Mouse (Mus musculus) adrenal gland, postnatal 10 days (tissue): ENCODE data around the gene Tubb2a. TPM values are rescaled to one million over a fixed set of nuclear protein-coding genes. Genes with fewer than 3 reads are reported as not detected.

ENCODE experiments used
- DNase-seq: peaks from one replicate; pipeline ENCODE4 v3.0.0; 2021; ENCODE audit warnings: mixed read lengths
- long read RNA-seq, 2 experiments: library from polyadenylated mRNA; stranded (forward); transcript quantifications; one replicate each; pipeline ENCODE4 v2.0.0; 2021
- total RNA-seq, 2 experiments: library from RNA; stranded (reverse); gene quantifications; 2 replicates each; pipeline ENCODE4 v1.2.3; 2021

Tubb2a gene
- total RNA-seq = 10 to 100 TPM; 68.6 to 90.0 TPM
- long read RNA-seq, experiment 1, transcript Tubb2a-201 (4 exons, 1,610 nt) = major isoform, 271 of 310 reads
- long read RNA-seq, experiment 1, partial matches to known transcripts = 1 of 310 reads
- long read RNA-seq, experiment 1, other reads (novel, unspliced or antisense) = 38 of 310 reads
- long read RNA-seq, experiment 2, transcript Tubb2a-201 (4 exons, 1,610 nt) = major isoform, 149 of 161 reads
- long read RNA-seq, experiment 2, partial matches to known transcripts = 2 of 161 reads
- long read RNA-seq, experiment 2, other reads (novel, unspliced or antisense) = 10 of 161 reads

DNA sequence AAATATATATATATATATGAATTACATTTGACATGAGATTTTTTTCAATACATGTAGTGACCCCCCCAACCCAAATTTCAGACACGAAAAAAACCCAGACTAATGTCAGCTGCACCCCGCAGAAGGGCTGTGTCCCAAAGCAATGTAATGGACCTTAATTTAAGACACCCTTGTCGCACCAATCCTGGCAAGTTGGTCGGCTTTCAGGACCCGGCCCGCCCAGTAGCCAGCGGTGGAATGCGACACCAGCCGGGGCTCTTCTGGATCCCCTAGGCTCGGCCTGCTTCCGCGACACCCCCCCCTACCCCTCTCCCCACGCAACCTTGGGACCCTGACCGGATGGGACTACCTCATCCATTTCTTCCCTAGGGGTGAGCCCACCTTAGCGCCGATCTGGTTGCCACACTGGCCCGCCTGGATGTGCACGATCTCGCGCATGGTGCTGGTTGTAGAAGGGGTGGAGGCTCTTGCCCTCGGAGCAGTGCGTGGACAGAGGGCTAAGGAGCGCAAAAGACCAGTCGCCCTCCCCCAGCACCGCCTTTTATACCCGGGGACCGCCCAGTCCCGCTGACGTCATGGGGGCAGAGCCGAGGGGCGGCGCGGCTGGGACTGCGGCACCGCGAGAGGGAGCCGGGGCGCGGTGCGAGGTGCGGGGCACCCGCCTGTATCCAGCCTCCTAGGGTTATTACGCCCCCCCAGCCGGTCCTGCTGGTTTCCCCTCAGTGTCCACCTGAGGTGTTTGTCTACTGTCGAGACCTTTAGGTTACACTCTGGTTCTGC lies at the start of gene Tubb2a:
TSS of gene Tubb2a (minus strand) at position 516 of the 780 bp plus-strand sequence.
- peak; percentile 95 for DNase-seq

DNA sequence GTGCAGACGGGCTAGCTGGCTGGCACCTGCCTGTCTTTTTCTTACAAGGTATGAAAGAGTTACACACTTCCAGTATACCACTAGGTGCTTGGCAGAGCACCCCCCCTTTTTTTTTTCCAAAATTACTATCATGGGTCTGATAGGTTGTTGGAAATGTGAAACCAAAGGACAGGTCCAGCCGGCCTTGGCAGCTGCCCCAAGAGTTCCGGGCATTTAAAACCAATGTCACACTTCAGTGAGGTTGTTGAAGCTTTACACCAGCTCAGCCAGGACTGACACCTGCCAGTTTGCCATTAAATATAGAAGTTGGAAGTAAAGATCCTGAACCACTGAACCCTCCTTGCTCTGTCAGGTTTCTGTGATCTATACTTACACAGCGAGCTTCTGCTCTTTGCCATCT lies 47.9 kb upstream of the Tubb2a start:
- no peak for DNase-seq

DNA sequence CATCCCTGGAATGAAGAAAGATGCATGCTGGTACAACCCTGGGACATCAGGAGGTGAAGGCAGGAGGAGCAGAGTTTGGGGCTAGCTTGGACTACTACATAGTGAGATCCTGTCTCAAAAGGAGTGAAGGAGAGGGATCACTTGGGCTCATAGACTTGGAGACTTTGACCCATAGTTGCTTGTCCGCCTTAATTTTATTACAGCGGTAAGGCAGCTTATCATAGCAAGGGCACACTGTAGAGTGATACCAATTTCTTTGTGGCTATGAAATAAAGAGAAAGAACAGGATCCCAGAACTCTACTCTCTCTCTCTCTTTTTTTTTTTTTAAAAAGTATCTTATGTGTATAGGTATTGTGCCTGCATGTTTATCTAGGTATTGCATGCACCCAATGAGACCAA lies 42.7 kb upstream of the Tubb2a start:
- no peak for DNase-seq

DNA sequence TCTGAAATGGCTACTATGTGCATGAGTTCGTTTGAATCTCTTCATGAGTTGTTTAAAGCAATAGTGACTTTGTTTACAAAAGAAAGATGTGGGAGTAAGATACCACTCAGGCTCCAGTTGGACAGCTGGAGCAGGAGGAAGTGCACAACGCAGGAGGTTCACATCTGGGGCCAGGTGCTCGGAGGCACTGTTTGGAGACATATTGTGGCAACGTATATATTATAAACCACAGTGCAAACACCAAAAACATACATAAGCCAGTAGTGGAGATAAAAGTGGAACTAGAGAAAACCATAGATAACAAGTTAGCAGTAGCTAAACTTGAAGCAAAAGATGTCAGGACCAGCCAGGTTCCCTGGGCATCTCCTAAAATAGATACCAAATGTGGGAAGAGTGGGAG lies 41.6 kb upstream of the Tubb2a start:
- DNase-seq = no peak

DNA sequence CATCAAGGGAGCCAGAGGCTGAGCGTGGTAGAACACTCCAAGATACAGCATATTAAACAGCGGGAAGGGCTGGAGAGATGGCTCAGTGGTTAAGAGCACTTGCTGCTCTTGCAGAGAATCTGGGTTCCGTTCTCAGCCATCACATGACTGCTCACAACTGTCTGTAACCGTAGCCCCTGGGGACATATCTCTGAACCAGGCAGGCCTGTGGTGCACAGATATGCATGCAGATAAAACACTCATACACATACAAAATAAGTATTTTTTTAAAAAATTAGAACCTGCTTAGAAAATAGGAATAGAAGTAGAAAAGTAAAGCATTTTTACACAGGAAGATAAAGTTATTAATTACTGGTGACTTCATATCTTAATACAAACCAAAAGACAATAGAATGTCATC lies 41.0 kb upstream of the Tubb2a start:
- no peak for DNase-seq

DNA sequence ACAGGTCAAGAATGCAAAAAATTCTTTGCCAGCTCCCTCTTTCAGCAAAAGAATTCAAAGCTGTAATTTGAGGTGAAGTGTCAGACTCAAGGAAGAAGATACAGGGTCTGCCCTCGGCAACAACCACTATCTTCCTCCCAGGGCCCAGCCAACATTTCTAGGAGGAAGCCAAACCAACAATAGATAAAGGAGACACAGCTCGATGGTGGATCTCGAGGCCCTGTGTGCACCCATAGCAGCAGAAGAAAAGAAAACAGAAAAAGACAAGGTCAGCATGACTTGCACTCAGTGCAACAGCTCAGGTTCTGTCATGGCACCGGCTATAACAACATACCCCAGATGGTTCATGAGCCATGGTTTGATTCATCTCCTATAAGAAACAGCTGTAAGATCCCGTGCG lies 38.7 kb upstream of the Tubb2a start:
- DNase-seq = no peak

DNA sequence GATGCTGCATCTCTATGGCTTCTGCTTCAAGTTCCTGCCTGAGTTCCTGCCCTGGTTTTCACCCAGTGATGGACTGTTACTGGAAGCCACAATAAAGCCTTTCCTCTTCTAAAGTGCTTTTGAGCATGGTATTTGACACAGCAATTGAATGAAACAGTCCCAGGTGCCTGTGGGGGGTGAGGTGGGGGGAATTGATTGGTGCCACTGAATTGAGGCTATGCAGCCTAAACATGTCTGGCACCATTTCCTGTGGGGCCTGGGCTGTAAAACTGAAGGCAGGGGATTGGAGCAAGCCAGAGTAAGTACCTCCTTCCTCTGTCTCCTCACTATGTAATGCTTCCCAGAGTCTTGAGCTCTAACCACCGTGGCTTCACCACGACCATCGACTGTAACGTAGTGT lies 36.8 kb upstream of the Tubb2a start:
- no peak for DNase-seq

DNA sequence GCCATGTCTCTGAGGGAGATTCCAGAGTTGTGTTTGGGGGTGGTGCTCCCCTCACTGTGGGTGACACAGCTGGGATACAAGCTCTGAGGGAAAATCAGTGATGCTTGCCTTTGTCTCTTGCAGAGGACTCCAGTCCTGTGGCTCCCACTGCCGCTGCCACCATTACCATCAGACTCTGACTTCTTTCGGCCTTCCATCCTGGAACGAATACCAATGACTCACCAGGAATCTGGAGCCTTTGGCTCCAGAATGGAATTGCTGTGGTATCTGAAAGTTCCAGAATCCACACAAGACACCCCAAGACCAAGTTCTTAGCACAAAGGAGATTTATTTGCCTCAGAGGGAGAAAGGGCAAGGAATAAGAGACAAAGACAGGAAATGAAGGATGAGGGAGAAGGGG lies 35.3 kb upstream of the Tubb2a start:
- no peak for DNase-seq

DNA sequence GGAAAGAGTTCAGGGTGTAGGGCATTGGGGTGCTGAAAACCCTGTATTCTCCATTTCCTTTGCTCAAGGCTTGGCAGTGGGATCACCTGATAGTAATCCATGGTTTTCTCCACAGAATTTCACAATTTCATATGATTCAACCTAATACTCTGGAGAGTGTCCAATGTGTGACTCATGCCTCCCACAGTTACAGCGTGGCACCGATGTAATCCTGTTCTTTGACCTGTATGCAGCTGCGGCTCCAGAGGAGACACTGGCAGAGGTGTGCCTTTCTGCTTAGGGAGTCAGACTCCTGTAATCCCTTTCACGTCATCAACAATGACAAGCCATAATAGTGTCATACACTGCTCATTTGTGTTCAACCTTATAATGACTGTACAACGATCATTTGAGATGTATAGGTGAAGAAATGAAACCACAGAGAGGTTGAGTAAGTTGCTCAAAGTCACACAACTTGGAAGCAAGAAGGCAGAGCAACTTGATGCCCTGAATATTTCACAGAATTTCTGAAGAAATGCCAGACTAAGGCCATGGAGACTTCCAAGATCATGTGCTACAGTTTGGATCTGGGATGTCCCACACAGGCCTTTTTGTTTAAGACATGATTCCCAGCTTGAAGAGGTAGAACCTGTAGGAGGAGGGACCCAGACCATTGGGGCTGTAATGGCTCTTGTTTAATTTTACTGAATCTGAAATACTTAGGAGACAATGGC lies 34.7 kb upstream of the Tubb2a start:
- DNase-seq = peak; percentile 71

DNA sequence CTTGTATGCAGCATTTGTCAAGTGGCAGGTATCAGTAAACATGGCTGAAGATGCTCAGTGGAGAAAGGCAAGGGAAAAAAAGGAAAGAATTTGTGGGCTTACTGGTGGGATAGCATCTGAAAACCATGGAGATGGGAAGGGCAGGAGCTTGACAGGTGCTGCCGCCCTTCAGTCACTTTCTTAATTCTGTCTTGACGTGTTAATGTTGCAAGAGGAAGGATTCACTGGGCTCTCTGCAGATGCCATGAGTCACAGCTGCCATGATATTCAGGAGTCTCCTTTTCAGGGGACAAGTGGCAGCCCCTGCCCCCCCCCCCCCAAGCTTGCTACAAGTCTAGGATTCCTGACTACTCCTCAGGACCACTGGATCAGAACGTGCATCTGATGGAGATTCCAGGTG lies 34.1 kb upstream of the Tubb2a start:
- DNase-seq = no peak

DNA sequence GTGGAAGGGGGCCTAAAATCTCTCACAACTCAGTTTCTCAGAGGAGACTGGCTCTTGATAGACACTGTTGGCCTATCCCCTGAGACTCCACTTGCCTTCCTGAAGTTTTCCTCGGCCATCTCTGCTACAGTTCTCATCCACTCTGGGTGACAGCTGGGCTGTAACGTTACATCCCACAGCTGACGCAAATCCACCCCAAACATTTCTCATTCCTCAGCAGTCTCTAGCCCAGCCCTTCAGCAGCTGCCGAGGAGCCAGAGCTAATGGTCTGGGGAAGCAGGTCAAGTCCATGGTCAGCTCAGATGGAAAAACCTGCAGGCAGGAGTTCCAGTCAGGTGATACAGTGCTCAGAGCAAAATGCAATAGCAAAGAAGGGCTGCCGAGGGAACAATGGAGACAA lies 33.2 kb upstream of the Tubb2a start:
- no peak for DNase-seq

DNA sequence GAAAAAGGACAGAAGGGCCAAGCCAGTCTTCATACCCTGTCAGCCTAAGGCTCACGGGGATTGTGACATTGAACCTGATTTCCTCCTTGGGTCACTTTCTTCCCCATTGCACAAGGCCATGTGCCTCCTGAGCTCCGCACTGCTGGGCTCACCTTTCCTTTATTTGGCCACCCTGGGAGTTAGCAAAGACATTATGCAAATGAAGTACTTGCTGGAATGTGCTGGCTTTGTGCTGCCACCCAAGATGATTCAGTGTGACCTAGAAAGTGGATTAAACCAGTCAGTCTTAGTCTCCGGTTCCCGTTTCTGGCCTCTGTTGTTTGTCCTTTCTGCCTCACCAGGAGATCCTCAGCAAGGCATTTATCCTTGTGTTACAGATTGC lies 31.9 kb upstream of the Tubb2a start:
- DNase-seq = peak; percentile 41

DNA sequence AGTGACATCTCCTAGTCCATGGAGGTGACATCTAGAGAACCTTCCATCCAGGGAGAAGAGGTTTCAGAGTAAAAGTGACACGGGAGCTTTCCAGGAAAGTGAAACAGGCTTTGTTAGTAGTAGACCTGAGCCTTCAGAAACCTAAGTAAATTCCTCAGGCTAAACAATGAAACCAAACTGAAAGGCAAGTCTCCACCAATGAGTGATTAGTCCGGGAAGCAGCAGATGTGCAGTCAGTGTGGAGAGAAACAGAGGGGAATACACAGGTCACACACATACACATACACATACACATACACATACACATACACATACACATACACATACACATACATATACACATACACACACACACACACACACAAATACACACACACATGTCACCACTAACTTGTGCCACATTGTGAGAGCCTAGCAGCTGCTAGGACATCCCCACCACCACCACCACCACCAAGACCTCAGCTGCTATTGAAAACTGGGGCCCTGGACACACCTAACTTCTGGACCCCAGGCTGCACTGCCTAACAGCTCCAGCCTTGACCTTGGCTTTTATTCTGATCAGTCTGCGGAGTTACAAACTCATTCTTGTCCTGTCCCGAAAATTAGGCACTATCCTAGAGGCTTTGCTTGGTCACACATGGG lies 31.3 kb upstream of the Tubb2a start:
- no peak for DNase-seq

DNA sequence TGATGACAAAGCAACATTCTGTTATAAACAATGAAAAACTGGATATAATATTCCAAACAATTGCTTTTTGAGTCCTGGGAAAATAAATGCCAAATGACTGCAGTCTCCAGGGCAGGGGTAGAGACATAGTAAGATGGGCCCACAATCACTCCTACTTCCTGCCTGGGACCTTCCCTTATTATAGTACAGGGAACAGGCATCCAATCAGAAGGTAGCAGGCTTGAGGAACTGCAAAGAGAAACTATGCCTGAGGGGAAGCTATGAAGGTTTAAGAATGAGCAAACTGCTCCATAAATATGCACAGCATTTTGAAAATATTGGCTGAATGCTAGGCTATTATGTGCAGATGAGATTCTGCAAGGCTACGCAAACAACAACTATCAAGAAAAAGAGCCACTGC lies 29.2 kb upstream of the Tubb2a start:
- DNase-seq = no peak

DNA sequence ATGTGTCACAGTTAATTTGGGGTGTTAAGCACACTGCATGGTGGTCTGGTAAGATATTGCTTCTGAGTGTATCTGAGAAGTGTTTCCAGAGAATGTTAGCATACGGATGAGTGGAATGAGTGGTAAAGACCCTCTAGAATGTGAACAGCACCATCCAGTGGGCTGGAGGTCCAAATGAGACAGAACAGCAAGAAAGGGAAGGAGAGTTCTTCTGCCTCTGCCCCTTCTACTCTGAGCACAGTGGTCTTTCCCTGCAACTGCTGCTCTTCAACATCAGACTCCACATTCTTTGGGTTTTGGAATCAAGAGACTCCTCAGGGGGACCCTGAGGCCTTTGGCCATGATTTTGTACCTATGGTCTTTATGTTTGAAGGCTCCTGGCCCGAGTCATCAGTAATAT lies 28.4 kb upstream of the Tubb2a start:
- no peak for DNase-seq

DNA sequence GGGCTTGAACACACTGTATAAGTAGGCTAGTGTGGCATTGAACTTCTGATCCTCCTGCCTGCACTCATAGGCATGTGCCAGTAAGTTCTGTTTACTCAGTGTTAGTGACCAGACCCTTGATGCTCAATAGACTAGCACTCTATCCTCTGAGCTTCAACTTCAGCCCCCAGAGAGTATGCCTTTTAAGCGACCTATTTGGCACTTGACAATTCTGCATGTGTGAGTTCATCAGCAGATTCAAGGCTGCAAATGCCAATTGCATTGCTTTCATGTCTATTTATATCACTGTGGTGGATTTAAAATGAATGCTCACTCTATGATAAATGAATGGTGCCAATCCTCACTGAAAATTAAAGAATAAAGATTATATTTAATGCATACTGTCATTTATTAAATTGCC lies 27.6 kb upstream of the Tubb2a start:
- DNase-seq = no peak

DNA sequence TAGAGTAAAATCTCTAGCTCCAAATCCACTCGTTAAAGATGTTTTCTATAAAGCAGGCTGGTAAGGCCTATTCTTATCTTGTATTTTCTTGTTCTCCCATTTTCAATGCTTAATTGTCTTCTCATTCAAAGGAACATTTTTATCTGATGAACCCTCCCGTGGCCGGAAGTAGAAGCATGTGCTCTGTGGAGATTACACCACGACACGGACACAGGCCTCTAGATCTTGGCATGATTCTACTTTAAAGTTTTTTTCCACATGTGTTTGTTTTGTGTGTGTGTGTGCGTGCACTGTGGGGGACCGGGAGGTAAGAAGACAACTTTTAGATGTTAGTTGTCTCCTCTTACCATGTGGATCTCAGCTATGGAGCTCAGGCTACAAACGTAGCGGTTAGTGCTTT lies 24.1 kb upstream of the Tubb2a start:
- no peak for DNase-seq

DNA sequence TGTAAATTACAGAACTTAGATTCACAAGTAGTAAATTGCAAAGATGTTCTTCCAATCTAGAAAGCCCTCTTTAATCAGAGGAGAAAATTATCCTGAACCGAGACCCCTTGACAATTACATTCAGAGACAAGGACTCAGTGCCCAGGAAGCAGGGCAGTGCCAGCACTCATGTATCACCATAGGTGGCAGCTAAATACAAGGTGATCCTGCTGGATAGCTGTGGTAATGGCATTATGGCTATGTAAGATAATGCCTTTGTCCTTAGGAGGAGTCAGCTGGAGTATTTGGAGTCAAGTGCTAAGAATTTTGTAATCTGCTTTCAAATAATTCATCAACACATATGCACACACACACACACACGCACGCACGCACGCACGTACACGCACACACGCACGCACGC lies 23.4 kb upstream of the Tubb2a start:
- DNase-seq = no peak

DNA sequence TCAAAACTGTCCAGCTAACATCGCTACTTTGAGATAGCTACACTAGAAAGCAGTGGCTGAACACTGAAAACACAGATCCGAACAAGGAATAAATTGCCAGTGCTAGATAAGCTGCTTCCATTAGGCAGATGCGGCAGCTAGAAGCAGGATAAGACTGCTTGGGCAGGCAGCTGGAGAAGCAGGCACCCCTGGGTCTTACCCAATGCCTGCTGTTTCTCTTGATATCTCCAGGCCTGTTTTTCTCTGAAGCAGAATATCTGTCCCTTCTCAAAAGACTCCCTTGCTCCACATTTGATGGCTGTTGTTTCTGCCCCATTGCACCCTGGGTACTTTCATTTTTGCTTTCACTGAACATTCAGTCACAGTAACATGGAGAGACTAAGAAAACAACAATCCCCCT lies 22.9 kb upstream of the Tubb2a start:
- DNase-seq = no peak

DNA sequence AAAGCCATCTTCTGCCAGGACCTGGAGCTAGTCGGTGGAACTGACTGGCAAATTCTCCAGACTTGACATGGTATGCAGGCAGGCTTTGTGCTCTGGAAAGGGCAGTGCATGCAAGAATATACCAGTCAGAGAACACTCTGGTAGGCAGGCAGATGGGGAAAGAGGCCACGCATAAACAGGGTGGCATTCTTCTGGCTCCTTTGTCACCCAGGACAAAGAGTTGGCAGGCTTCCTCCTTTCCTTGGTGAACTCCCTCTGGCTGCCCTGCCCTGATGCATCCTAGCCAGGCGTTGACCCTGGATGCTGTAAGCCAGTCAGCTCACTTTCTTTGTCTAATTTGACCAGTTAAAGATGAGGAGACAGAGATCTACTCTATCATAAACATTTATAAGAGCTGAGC lies 19.3 kb upstream of the Tubb2a start:
- DNase-seq = no peak

DNA sequence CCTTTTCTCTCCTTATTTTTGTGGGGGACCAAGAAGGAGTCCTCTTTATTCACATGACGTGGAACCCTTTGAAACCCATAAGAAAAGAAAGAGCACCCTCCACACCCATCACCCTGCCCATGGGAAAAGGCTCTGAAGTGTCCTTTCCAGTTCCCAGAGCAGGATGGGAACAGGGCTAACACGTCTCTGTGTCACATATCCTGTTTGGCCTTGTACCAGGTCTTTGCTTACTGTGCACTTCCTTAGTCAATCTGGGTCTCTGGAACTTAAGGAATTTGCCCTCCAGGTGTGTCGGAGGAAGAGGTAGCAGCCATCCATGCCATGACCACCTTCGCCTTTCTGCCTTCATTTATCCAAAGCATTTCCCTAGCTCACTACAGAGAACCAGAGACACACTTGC lies 18.6 kb upstream of the Tubb2a start:
- no peak for DNase-seq

DNA sequence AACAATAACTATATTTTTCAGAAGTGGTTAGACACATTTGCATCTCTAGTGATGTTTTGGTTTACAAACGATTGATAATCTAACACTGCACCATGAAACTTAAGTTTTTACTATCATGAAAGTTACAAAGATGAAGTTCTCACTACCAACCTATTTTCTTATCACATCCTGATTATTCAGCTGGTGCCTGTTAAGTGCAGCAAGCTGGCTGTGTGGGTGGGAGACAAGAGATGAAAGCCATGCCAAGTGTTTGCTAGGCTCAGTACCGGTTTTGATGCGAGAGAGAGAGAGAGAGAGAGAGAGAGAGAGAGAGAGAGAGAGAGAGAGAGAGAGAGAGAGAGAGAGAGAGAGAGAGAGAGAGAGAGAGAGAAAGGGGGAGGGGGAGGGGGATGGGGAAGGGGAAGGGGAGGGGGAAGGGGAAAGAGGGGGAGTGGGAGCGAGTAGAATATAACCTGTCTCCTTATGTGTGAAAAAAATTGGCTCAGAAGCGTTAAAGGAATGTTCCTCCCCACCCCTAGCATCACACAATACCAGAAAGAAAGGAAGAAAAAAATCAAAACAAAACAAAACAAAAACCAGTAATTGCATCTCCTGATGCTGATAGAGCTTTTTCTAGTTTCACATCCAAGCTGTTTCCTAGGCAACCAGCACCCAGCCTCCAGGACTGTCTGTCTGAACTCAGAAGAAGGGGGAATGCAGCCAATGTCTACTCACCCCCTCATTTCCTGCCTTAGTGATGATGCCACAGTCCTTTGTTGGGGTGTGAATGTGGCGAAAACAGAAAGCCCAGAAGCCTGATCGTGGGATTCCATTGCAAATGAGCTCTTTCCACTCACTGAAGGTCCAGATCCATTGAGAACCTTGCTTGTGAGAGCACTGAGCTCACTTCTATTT lies 18.0 kb upstream of the Tubb2a start:
- no peak for DNase-seq
